Mouse (Mus musculus) layer of hippocampus, postnatal 10 days (tissue): ENCODE measurements around the gene 4933407L21Rik. TPM values are rescaled to one million over a fixed set of nuclear protein-coding genes. Genes with fewer than 3 reads are reported as not detected.

Source experiments
- DNase-seq, 2 experiments: peaks; one replicate each; pipeline ENCODE4 v3.0.0; 2021; ENCODE audit warnings: low spot score in 2 of 2
- total RNA-seq, 2 experiments: library from RNA; stranded (reverse); gene quantifications; 2 replicates each; pipeline ENCODE4 v1.2.3; 2021

4933407L21Rik gene
- total RNA-seq, 2 experiments from 2014 or later = 4.6 to 4.9 TPM

- no peak for DNase-seq
These were observed 12.4 kb upstream of the 4933407L21Rik start for GRCm38 (mm10) chr1:85915890-85916289.

DNA sequence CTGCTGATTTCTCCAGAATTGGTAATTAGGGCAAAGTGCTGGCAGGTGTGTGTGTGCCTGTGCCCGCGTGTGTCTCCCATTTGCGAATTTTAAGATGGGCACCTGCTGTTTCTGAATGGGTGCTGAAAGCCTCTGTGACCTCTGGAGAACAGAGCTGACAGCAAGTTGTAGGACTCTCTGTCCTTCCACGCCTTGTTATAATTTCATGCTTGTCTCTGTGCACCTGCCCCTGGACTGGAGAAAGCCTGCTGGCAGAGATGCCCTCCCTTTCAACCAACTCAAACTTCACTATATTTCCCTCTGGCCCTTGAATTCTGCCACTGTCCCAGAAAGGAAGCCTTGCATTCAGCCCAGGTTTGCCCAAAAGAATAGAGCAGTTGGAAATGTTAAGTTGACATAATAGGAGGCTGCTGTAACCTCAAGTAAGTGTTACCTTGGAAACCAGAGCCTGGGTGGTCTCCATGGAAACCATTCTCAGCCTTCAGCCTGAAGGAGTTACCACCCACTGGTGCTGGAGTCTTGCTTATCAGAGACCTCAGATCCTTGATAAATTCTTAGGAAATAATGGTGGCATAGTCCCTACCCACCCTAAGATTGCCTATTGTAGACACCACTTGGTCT is 11.3 kb upstream of the 4933407L21Rik start:
- DNase-seq = no peak

DNA sequence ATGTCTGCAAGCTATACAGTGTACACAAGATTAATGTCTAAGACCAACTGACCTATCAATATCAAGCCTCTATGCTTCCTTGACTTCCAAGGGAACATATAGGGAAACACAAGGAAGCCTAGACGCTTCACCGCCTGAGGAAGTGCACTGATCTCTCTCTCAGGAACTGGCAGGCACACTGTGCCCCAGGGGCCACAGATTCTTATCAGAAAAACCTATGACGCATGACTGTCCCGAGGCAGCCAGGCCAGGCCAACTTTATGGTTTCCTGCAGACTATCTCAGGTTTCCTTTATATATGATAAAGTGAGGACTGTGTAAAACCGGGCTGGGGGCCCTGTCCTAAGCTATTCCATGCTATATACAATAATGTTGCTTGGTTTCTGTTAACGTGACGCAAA is 8.7 kb upstream of the 4933407L21Rik start:
- no peak for DNase-seq

GRCm38 (mm10) chr1:85921725-85922124 is 6.6 kb upstream of the 4933407L21Rik start:
- peak in 1 of 2 experiments; percentile 64 for DNase-seq

DNA sequence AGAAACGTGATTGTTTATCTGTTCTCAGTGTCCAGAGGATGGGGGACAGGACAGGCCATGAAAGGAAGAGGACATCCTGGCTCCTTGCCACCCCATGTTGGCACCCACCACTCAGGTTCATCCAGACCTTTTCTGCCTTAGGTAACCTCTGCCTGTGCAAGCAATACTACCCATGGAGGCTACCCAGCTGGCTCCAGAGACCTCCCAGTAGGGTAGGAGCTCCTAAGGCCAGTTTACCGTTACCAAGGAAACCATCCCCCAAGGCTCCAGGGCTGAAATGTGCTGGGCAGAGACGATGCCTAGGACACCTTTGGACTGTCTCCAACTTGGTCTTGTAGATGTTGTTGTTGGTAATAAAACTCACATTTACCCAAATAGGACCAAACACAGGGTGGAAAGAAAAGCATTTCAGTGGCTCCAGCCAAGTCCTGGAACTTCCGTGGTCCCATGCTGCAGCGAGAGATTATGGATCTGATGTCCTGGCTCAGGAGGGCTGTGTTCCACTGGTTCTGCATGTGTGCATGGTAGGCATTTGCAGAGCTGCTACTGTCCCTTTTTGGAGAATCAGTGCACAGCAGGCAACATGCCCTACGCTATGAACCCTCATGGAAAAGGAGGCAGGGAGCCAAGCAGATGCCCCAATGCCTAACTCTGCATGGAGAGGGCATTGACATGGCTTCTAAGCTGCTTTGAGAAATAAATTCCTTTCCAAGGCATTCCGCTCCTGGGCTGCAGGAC is 6.0 kb upstream of the 4933407L21Rik start:
- peak in 1 of 2 experiments; percentile 59 for DNase-seq

GRCm38 (mm10) chr1:85922865-85923211 is 5.4 kb upstream of the 4933407L21Rik start:
- DNase-seq = no peak

GRCm38 (mm10) chr1:85925183-85925582 is 3.1 kb upstream of the 4933407L21Rik start:
- no peak for DNase-seq

- DNase-seq = no peak
These were observed 394 bp downstream of the 4933407L21Rik start for GRCm38 (mm10) chr1:85928688-85929065.

DNA sequence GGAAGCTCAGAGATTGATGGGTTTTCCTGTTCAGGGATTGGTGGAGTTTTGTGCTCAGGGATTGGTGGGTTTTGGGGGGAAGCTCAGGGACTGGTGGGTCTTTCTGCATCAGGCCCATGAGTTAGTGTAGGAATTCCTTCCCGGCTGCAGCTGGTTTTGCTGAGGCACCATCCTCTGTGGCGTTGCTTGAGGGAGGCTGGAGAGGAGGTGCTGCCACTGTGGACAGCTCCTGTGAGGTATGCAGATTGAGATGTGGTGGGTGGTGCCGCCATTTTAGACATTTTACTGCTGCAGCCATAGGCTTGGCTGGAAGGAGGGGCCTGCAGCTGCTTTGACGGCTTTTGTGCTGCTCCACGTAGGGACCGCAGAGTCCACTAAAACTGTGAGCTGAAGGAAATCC is 1.1 kb downstream of the 4933407L21Rik start:
- no peak for DNase-seq

DNA sequence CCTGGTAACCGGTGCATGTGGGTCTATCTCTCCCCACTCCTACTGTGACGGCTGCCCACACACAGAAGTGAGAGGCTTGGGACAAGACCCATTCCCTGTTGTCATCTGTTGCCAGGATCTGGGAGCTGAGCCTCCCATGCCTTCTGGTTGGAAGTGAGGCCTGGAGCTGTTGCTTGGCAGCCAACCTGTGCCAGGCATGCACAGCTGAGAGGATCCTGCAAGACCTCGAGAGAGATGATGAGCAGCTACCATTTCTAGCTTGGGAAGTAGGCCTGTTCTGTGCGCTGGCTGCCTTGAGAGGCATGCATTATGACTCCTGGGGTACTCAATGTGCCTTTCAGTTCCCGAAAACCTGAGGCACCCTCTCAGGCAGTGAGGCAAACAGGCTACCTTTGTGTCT is 2.9 kb downstream of the 4933407L21Rik start:
- DNase-seq = no peak

GRCm38 (mm10) chr1:85933226-85933625 is 4.9 kb downstream of the 4933407L21Rik start:
- DNase-seq = no peak

DNA sequence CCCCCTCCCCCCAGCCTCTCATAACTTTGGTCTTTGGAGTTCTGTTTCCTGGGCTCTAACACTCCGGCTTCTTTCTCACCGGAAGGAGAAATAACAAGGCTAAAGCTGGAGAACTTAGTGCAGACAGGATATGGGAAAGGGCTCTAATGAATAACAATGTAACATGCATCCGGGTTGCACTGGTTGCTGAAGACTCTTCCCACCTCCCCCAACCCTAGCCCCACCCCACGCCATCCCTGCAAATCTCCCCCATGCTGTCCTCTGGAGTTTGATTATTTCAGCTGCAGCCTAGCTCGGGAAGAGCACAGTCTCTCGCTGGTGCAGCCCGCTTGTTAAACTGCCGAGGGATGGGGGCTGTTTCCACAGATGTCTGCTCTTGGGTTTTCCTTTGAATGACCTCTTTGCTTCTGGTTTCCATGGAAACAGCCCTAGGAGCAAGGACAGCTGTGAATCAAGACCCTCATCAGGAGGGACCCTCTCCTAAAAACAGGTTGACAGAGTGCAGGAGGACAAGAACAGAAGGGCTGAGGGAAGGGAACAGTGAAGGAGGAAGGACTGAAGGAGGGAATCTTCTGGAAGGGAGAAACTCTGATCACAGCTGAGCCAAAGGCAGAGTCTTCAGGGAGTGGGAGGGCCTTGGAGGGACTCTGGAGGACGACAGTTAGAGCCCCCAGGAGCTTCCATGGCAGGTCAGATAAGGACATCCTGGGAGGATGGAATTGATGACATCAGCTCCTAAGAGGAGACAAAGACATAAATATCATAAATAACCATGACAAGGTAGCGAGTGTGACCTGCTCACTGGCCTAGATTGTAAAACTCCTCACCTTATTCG is 5.6 kb downstream of the 4933407L21Rik start:
- DNase-seq = no peak

DNA sequence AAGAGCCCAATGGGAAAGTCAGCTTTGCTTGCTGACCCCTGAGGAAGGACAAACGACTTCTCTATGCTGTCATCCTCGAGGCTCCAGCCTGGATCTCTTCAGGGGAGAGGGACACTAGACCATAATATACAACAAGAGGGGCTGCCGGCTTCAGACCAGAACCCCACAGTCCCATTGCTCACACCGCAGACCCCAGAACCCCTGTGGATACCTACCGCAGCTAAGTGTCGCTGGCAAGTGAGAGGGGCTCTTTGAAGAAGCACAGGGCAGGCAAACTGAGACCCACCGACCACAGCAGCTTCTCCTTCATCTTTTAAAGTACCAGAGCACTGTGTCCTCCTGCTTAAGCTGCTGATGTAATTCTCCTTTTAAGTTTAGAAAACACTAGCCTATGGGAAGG is 6.3 kb downstream of the 4933407L21Rik start:
- DNase-seq = no peak

DNA sequence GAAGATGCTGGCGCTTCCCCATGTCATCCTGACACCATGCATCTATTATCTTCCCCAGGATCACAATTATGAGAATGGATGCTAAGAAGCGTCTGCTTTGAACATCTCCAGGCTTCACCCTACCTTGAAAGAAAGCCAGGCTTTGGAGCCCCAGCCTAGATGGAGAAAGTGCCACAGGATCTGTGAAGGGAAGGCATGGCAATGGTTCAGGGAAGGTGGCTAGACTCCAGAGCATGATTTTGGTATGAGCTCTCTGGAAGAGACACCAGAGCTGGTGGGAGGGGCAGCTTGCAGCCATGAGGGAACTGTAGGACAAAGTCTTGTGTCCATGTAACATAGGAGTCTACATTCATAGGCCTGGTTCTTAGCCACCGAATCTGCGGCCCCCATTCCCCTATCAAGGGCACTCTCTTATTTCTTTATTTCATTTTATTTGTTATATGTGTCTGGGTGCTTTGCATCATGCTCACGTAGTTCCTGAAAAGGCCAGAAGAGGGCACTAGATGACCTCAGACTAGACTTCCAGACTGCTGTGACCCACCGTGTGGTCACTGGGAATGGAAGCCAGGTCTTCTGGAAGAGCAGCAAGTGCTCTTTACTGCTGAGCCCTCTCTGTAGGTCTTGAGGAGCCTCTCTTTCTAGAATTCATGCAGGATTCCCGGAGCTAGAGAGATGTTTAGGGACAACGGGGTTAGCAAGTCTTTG is 7.0 kb downstream of the 4933407L21Rik start:
- DNase-seq = peak; percentile 73

DNA sequence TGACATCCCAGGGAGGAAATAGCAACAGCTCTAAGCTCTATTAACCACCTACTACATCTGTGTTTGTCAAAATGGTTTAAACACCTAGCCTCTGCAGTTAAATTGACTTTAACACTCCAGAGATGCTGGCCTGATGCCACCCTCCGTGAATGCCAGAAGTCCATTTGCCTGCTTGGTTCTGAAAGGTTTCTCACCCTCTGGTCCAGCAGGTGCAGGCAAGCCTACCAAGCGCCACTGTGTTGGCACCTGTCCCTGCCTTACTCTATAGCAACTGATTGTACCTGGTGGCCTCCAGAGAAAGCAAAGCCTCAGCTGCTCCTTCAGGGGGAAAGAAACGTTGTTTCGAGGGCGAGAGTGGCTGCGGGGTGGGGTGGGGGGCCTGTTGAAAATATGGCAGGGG is 8.0 kb downstream of the 4933407L21Rik start:
- DNase-seq = no peak

DNA sequence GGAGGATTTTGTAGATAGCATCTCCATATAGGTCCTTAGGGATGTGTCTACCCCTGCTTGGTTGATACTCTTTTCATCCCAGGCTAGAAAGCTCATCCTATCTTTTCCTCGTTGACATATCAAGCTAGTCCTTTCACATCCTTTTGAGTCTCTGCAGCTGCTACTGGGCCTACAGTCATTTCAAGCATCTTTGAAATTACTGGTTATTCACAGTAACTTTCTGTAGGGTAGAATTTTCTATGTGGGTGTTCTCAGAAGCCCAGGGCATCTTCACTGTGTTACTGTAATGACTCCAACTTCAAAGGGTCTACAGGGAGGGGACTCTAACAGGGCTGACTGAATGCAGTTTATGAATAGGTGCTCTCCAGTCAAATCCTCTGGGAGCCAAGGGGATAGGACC is 9.0 kb downstream of the 4933407L21Rik start:
- no peak for DNase-seq

- DNase-seq = no peak
These were observed 14.0 kb downstream of the 4933407L21Rik start for GRCm38 (mm10) chr1:85942318-85942717.

DNA sequence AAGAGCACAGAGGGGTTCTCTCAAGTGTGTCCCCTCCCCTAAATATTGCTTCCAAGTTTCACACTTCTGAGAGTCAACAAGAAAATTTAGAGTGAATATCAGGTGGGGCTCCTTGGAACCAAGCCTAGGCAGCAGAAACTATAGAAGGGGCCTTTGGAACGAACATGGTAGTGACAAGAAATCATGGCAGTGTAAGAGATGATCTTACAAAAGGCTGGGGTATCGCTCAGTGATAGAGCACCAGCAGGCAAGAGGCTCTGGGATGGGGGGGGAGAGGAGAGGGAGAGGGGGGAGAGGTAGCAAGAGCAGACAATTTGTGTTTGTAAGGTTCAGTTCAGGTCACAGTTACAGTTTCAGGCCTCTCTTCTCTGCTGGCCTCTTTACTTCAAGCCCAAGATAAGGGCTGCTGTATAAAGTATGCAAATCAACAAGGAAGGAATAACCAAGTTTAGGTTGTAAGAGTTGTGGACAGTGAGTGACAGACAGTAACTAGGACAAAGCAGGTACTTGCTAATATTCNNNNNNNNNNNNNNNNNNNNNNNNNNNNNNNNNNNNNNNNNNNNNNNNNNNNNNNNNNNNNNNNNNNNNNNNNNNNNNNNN is 20.9 kb downstream of the 4933407L21Rik start:
- DNase-seq = no peak

DNA sequence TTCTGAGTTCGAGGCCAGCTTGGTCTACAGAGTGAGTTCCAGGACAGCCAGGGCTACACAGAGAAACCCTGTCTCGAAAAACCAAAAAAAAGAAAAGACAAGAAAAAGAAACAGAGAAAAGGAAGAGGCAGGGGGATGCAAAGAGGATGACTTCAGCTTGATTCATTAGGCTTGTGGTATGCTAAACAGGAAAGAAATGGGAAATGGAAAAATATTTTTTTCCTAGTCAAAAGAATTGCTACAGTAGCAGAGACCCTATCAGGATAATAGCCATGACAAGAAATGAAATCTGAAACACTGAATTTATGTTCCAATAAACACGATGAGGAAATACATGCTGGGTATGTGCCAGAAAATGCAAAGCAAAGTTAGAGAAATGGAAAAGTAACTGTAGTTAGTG is 26.9 kb downstream of the 4933407L21Rik start:
- no peak for DNase-seq

GRCm38 (mm10) chr1:85957290-85957689 is 29.0 kb downstream of the 4933407L21Rik start:
- no peak for DNase-seq

DNA sequence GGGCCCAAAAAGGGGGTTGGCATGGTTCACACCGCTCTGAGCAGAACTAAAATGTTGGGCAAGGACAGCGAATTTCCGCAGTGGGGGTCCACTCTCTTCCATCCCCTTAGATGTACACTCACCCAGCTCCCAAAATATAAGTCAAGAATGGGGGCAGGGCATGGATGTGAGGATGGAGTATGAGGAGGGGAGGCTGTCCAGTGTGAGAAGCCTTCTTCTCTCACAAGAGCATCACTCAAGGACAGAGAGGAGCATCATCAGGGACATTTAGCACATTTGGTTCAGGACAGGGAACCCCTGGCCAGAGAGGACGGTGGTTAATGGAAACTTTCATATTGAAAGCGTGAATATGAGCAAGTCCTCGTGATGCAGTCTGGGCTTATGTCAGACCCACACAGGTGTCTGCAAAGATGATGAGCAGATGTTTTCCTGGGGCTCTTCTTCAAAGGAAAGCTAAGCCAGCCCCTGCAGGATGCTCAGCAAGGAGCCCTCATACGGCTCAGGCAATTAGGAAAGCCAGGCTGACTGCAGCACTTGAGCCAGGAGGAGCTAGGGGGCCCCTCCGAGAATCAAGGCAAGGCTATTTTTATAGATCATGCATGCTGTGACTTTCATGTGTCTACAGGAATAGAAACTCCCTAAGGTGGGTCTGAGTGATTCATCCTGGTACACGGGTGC is 29.8 kb downstream of the 4933407L21Rik start:
- DNase-seq = no peak
